Mouse (Mus musculus) adrenal gland, postnatal 4 days (tissue): ENCODE results near the gene Sipa1l3. TPM values are rescaled to one million over a fixed set of nuclear protein-coding genes. Genes with fewer than 3 reads are reported as not detected.

Source experiments
- DNase-seq, 2 experiments: peaks; one replicate each; pipeline ENCODE4 v3.0.0; 2021 to 2022; ENCODE audit warnings: low spot score in 2 of 2, mixed read lengths in 2 of 2
- total RNA-seq, 2 experiments: library from RNA; stranded (reverse); gene quantifications; 2 replicates each; pipeline ENCODE4 v1.2.3; 2021

Sipa1l3 gene
- total RNA-seq, 2 experiments from 2014 or later, result 67.4 to 86.4 TPM

GRCm38 (mm10) chr7:29448830-29449229 is 69.6 kb downstream of the Sipa1l3 start:
- no peak for DNase-seq

DNA sequence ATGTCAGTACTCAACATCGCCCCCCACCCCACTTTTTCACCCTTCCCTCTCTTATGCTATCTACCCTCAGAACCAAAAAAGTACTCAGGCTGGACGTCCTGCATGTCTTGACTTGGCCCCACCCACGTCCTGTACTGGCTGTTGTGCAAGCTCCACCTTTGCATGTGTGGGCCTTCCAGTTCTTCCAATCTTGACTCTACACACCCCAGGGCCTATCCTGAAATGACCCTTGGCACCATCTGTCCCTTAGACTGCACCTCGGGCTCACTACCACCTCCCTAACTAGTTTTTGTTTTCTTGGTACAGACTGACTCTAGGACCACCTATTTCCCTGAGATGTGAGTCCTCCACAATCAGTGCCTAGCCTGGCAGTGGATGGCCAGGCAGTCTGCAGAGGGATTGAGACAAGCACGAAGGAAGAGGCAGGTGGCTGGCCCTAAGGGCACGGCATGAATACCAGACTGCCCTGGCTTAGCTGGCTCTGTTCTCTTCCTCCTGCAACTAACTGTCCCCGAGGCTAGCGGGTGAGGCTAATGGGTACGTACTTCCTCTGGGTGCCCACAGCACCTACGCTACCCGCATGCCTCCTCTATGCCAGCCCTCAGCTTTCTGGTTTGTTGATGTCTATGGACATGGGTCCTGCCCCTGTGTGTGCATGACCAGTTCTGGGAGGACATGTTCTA is 71.2 kb downstream of the Sipa1l3 start:
- no peak for DNase-seq

GRCm38 (mm10) chr7:29446156-29446555 is 72.3 kb downstream of the Sipa1l3 start:
- DNase-seq, result no peak

GRCm38 (mm10) chr7:29444527-29444926 is 73.9 kb downstream of the Sipa1l3 start:
- no peak for DNase-seq

DNA sequence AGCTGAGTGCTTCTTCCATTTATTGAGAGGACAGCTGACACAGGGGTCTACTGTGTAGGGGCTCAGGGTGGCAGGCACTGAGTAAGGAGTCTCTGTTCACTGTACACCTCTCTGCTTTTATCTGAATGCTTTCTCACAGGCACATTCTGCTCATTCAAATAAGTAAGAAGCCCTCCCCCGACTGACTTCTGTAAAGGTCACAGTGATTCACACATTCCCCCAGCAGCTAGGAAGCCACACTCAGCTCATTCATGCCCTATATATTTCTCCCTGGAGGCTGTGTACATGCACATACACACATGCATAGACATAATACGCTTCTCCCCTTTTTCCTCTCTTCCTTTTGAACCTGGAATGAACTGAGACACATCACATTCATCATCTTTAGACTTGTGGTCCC is 74.4 kb downstream of the Sipa1l3 start:
- DNase-seq, result no peak

DNA sequence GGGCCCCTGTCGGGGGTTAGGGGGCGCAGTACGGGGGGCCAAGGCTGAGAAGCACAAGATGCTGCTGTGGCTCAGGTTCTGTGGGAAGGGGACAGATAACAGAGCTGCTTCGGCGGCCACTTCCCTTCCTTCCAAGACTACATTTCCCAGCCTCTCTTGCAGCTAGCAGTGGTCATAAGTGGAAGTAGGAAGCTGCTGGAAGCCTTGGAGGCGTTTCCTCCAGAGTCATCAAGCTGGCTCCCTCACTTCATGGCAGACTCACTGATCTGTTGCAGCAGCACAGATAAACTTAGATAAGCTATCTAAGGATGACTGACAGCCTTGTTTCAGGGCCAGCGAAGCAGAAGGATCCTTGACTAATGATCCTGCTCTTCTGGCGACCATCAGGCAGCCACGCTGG is 76.6 kb downstream of the Sipa1l3 start:
- DNase-seq, result no peak

GRCm38 (mm10) chr7:29441151-29441550 is 77.3 kb downstream of the Sipa1l3 start:
- DNase-seq, result no peak

GRCm38 (mm10) chr7:29438655-29439282 is 79.7 kb downstream of the Sipa1l3 start:
- peak in 1 of 2 experiments; percentile 35 for DNase-seq

- no peak for DNase-seq
Measured at GRCm38 (mm10) chr7:29438204-29438603, 80.2 kb downstream of the Sipa1l3 start.

DNA sequence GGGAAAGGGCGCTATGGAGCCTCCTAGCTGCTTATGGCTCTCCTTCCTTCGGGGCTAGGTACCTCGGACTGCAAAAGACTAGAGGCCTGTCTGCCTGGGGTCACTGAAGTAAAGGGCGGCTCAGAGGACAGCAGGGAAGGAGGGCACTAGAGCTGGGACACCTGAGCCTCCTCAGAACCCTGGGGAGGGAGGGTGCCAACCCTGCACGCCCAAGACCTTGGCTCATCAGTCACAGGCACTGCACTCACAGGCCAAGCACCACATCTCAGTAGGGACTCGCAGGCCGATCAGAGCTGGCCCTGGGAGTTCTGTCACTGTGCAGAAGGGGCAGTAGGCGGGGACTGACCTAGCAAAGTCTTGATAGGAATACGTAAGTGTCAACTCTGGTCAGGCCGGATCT is 81.4 kb downstream of the Sipa1l3 start:
- DNase-seq, result no peak

DNA sequence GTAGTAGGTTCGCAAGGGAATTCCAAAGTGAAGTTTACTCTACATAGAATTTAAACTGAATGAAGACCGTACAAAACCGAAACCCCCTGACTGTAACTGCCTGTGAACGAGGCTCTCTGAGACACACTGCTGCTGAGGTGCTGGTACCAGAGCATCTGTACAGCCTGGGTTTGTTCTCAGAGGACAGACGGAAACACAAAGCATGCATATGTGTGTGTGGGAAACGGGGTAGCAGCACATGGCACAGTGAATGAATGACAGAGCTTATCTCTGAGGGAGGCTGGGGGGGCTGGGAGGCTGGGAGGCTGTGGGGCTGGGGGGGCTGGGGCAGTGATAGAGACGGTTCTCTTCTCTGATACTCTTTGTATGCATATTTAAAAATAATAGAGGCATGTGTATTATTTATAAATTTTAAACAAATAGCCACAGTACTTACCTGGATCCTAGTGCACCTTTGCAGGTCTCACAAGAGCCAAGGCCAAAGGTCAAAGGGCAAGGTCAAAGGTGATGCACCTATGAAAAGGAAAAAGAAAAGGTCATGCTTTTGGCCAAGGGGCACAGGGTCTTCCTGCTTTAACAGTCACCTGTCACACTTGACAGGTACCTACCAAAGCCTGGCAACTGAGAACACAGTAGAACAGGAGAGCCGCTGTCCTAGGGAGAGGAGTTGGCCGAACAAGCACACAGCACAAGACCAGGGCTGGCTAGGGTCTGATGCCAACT is 84.0 kb downstream of the Sipa1l3 start:
- DNase-seq, result no peak

- DNase-seq, result no peak
Measured at GRCm38 (mm10) chr7:29433725-29434124, 84.7 kb downstream of the Sipa1l3 start.

GRCm38 (mm10) chr7:29432947-29433553 is 85.4 kb downstream of the Sipa1l3 start:
- DNase-seq, result no peak

- no peak for DNase-seq
Measured at GRCm38 (mm10) chr7:29432180-29432946, 86.1 kb downstream of the Sipa1l3 start.

- DNase-seq, result no peak
Measured at GRCm38 (mm10) chr7:29430739-29431211, 87.7 kb downstream of the Sipa1l3 start.

DNA sequence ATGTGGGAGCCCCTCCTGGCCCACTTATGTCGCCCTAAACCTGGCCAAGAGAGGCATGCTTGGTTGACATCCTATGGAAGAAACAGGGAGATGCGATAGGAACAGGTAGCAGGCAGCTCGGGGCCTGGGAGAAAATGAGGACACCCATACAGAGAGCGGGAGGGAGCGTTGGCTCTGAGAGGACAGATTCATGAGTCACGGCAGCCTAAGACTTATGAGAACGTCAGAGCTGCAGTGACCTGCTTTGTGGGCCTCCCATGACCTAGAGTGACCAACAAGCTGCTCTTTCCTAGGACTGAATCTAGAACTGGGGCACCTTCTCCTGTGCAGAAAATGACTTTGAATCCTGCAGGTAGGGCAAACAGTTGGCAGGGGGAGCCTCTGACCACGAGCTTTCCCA is 92.4 kb downstream of the Sipa1l3 start:
- no peak for DNase-seq

GRCm38 (mm10) chr7:29425413-29425827 is 93.0 kb downstream of the Sipa1l3 start:
- no peak for DNase-seq

DNA sequence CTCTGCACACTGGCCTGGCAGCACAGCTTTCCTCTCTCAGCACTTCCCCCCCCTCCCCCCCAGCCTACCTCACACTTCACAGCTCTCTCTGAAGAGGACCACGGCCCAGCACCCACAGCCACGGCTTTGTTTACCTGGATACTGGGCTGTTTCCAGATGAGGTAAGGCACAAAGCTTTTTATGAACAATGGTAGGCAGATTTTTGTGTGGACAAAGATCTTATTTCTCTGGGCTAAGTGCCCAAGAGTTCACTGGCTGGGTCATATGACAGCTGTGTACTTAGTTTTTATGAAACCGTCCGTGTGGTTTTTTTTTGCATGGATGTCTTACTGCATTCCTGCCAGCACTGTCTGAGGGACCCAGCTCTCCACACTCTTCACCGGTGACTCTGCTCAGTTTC is 93.8 kb downstream of the Sipa1l3 start:
- no peak for DNase-seq

GRCm38 (mm10) chr7:29421909-29422244 is 96.6 kb downstream of the Sipa1l3 start:
- DNase-seq, result no peak

GRCm38 (mm10) chr7:29421240-29421908 is 97.1 kb downstream of the Sipa1l3 start:
- DNase-seq, result no peak

DNA sequence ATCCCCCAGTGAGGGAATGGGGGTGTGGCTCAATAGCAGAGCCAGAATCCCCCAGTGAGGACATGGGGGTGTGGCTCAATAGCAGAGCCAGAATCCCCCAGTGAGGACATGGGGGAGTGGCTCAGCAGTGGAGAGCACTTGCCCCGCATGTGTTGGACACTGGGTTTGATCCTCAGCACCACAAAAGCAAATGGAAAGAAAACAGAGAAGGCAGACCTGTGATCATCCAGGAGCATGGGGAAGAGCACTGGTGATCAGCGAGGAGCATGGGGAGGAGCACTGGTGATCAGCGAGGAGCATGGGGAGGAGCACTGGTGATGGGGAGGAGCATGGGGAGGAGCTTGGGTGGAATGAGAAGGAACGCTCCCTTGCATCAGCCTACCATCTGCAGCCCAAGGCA is 98.6 kb downstream of the Sipa1l3 start:
- DNase-seq, result no peak
